Mouse (Mus musculus) liver, embryonic 14 days (tissue): ENCODE results near the gene Olfr1369-ps1. TPM values are rescaled to one million over a fixed set of nuclear protein-coding genes. Genes with fewer than 3 reads are reported as not detected.

ENCODE experiments used
- polyA plus RNA-seq: library from polyadenylated mRNA; depleted of rRNA; stranded (reverse); fragments of >200 nt; gene quantifications from 2 replicates; pipeline ENCODE4 v1.2.3, GENCODE M21; 2012; rRNA removed

Olfr1369-ps1 gene
- not detected in 2 replicates for polyA plus RNA-seq

GRCm38 (mm10) chr13:21111183-21111582 lies at the start of gene Olfr1369-ps1:
Gene Olfr1369-ps1, plus strand, starts transcription at chr13:21111483.

GRCm38 (mm10) chr13:21074847-21075246 lies 36.4 kb upstream of the Olfr1369-ps1 start, which contains the start of gene Olfr1370:
Gene Olfr1370, minus strand, starts transcription at chr13:21074947.

GRCm38 (mm10) chr13:21129339-21129738 lies 18.1 kb downstream of the Olfr1369-ps1 start, which contains the start of gene Olfr263:
Gene Olfr263, plus strand, starts transcription at chr13:21129639.

GRCm38 (mm10) chr13:21145767-21146166 lies 34.5 kb downstream of the Olfr1369-ps1 start, which contains the start of gene Olfr1368:
Gene Olfr1368, minus strand, starts transcription at chr13:21145867.

Other genes starting within 250 kb of the Olfr1369-ps1 start
- gene Olfr1370, start 36.5 kb upstream of the Olfr1369-ps1 start, polyA plus RNA-seq = not detected in 2 replicates
- not detected in 2 replicates for gene Olfr263, start 18.2 kb downstream of the Olfr1369-ps1 start, polyA plus RNA-seq
- not detected in 2 replicates for gene Olfr1368, start 34.4 kb downstream of the Olfr1369-ps1 start, polyA plus RNA-seq
- 34.8 and 38.8 TPM in 2 replicates for gene Trim27, start 68.0 kb downstream of the Olfr1369-ps1 start, polyA plus RNA-seq
- not detected in 2 replicates for gene Gpx5, start 181.2 kb downstream of the Olfr1369-ps1 start, polyA plus RNA-seq
- 0.06 TPM in 1 of 2 replicates, not detected in the other for gene Gpx6, start 200.6 kb downstream of the Olfr1369-ps1 start, polyA plus RNA-seq
- gene Olfr1367, start 235.4 kb downstream of the Olfr1369-ps1 start, polyA plus RNA-seq = not detected in 2 replicates